Mouse (Mus musculus) ES-E14 (cell line): ENCODE results near the gene Arglu1. TPM values are rescaled to one million over a fixed set of nuclear protein-coding genes. Genes with fewer than 3 reads are reported as not detected.
A peak's percentile ranks its signal among the peaks of the same experiment; 100 is the strongest.

Source experiments
- DNase-seq: peaks from one replicate; pipeline ENCODE4 v3.0.0-alpha.2; 2013; ENCODE audit warnings: low read depth, low spot score
- H3K27ac ChIP-seq: 2 replicates; pipeline ENCODE4 v1.5.1; 2012; ENCODE audit warnings: low read depth, mild to moderate bottlenecking, low read length, moderate library complexity, mixed read lengths; ENCODE audit not compliant: poor library complexity, insufficient read depth, severe bottlenecking
- H3K36me3 ChIP-seq: 2 replicates; pipeline ENCODE4 v1.6.1; 2012; ENCODE audit warnings: mild to moderate bottlenecking, low read length, moderate library complexity, mixed read lengths; ENCODE audit not compliant: control insufficient read depth, poor library complexity, insufficient read depth, severe bottlenecking
- H3K4me1 ChIP-seq, 2 experiments: fragments of 150-350 bp in 1 of 2; sonication (generic) in 1 of 2; 2 replicates each; pipeline ENCODE4 v1.6.1; 2012; ENCODE audit warnings: low read length in 2 of 2, mild to moderate bottlenecking in 1 of 2, mixed read lengths in 1 of 2; ENCODE audit not compliant: control insufficient read depth in 2 of 2, insufficient read depth in 2 of 2, poor library complexity in 1 of 2
- H3K4me3 ChIP-seq, 2 experiments: fragments of 150-350 bp in 1 of 2; sonication (generic) in 1 of 2; 2 replicates each; pipeline ENCODE4 v1.5.1; 2012; ENCODE audit warnings: low read length in 2 of 2, low read depth in 1 of 2, mild to moderate bottlenecking in 1 of 2, mixed read lengths in 1 of 2; ENCODE audit not compliant: insufficient read depth in 1 of 2, poor library complexity in 1 of 2, severe bottlenecking in 1 of 2
- H3K9ac ChIP-seq: 2 replicates; pipeline ENCODE4 v1.6.1; 2012; ENCODE audit warnings: low read depth, mild to moderate bottlenecking, low read length, mixed read lengths; ENCODE audit not compliant: poor library complexity, insufficient read depth, severe bottlenecking
- H3K9me3 ChIP-seq: fragments of 150-350 bp; sonication (generic); 2 replicates; pipeline ENCODE4 v1.6.1; 2012; ENCODE audit warnings: low read depth, mild to moderate bottlenecking, low read length; ENCODE audit not compliant: control insufficient read depth, insufficient read depth
- CHD2 ChIP-seq: IDR thresholded peaks from 2 replicates; pipeline ENCODE4 v1.6.1; 2014; ENCODE audit warnings: mild to moderate bottlenecking, low read depth, low read length, inconsistent platforms
- HCFC1 ChIP-seq: IDR thresholded peaks from 2 replicates; pipeline ENCODE4 v1.6.1; 2012; ENCODE audit warnings: low read length, inconsistent platforms, borderline replicate concordance; ENCODE audit not compliant: insufficient read depth
- MAFK ChIP-seq: IDR thresholded peaks from 2 replicates; pipeline ENCODE4 v1.6.1; 2014; ENCODE audit warnings: mild to moderate bottlenecking, low read depth, low read length, inconsistent platforms; ENCODE audit not compliant: insufficient read depth
- ZC3H11A ChIP-seq: IDR thresholded peaks from 2 replicates; pipeline ENCODE4 v1.6.1; 2012; ENCODE audit warnings: low read depth, mild to moderate bottlenecking, inconsistent platforms, low read length, borderline replicate concordance
- ZNF384 ChIP-seq: IDR thresholded peaks from 2 replicates; pipeline ENCODE4 v1.6.1; 2012; ENCODE audit warnings: low read depth, low read length, inconsistent platforms
- in situ Hi-C, 2 experiments: fragments of 600-800 bp; cut with MboI; formaldehyde crosslinking; loops; one replicate each; pipeline ENCODE4 v1.15.1; 2025; ENCODE audit warnings: low sequenced_read_pairs in 2 of 2, inconsistent platforms in 1 of 2; ENCODE audit not compliant: unreplicated experiment in 2 of 2
- total RNA-seq: library from RNA; depleted of rRNA; stranded (reverse); fragments of 300-350 nt; gene quantifications from 2 replicates; pipeline ENCODE4 v1.2.3, GENCODE M21; 2012

Gene Arglu1
- total RNA-seq, 1 experiment: 75.9 TPM

DNA sequence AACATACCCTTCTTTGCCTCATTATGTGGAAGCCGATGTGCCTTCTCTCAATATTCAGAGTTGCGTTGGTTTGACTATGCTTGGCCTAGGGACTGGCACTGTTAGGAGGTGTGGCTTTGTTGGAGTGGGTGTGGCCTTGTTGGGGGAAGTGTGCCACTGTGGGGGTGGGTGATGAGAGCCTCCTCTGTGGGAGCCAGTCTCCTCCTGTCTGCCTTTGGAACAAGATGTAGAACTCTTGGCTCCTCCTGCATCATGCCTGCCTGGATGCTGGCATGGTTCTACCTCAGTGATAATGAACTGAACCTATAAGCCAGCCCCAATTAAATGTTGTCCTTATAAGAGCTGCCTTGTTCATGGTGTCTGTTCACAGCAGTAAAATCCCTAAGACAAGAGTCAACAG is 38.3 kb upstream of the Arglu1 start:
- TF ChIP-seq ZC3H11A (no peak), ZNF384 (no peak), CHD2 (no peak), HCFC1 (no peak), MAFK (no peak)
- no peak for DNase-seq
- no peak overlapping the region for H3K27ac ChIP-seq
- H3K4me1 ChIP-seq: no peaks in the 10 kb centered on the region
- no peak overlapping the region for H3K4me3 ChIP-seq
- H3K36me3 ChIP-seq: no peaks in the 10 kb centered on the region
- H3K9ac ChIP-seq: no peak overlapping the region
- in situ Hi-C loops: no loop called here
- H3K9me3 ChIP-seq: no peaks in the 10 kb centered on the region

DNA sequence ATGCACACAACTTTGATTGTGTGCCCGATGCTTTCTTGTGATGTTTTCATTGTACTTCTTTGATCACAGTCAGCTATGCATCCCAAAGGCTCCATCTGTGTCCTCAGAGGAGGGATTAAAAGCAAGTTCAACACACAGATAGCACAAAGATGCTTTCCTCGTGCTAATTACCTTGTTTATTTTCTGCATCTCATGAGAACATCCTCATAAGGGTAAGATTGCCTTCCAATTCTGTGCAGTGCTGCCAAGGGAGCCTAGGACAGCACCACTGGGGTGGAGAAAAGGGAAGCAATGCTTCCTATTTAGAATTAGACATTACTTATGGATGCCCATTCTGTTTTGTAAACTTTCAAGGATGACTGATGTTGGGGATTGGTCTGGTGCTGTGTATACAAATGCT is 36.2 kb upstream of the Arglu1 start:
- H3K9me3 ChIP-seq: no peaks in the 10 kb centered on the region
- no peaks in the 10 kb centered on the region for H3K4me1 ChIP-seq
- DNase-seq: no peak
- TF ChIP-seq CHD2: no peak
- TF ChIP-seq ZNF384: no peak
- no peak for TF ChIP-seq ZC3H11A
- no peak for TF ChIP-seq MAFK
- TF ChIP-seq HCFC1: no peak
- H3K36me3 ChIP-seq: no peaks in the 10 kb centered on the region
- H3K27ac ChIP-seq: no peak overlapping the region
- in situ Hi-C loops: no loop called here
- H3K4me3 ChIP-seq: no peak overlapping the region
- no peak overlapping the region for H3K9ac ChIP-seq

DNA sequence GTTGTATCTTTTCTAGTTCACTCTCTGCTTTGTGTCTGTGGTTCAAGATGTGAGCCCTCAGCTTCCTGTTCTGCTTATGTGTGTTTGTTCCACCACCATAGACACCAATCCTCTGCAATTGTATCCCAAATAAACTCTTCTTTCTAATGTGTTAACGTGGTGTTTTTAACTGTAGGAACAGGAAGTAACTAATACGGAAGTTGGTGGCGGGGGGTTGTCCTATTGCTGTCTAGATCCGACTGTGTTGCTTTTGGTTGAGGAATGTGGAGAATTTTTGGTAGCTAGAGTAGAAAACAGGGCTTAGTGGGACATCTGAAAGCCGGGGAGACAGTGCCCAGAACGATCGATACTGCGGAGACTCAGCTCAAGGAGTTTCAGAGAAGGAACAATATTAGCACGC is 14.5 kb upstream of the Arglu1 start:
- no peak for DNase-seq
- Histone ChIP-seq H3K4me3 (no peak overlapping the region), H3K4me1 (peaks cover 0 to 5% of the 10 kb centered on the region in 2 experiments; a peak in 1 of 4 replicates), H3K9me3 (no peaks in the 10 kb centered on the region), H3K36me3 (no peaks in the 10 kb centered on the region), H3K9ac (no peak overlapping the region), H3K27ac (no peak overlapping the region)
- TF ChIP-seq MAFK: no peak
- TF ChIP-seq ZC3H11A: no peak
- no peak for TF ChIP-seq HCFC1
- no peak for TF ChIP-seq CHD2
- TF ChIP-seq ZNF384: no peak
- in situ Hi-C loops: no loop called here

DNA sequence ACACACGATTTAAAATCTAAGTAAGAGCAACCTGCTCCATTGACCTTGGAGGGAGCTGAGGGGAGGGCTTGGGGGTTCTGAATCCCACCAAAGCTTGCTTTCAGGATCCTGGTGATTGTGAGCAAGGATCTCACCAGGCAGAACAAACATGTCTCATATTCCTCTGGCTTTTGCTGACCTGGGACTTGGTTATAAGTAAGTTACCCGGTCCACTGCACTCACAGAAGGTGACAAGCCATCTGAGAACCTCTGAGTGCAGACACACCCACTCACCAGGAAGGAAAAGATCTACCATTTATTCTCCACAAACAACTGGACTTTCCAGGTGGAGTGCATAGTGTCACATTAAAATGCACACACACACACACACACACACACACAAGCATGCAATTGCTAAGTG is 13.3 kb upstream of the Arglu1 start:
- H3K36me3 ChIP-seq: no peaks in the 10 kb centered on the region
- no peak overlapping the region for H3K27ac ChIP-seq
- H3K4me3 ChIP-seq: no peak overlapping the region
- peaks cover 0 to 5% of the 10 kb centered on the region in 2 experiments; a peak in 1 of 4 replicates for H3K4me1 ChIP-seq
- no peak for DNase-seq
- H3K9ac ChIP-seq: no peak overlapping the region
- in situ Hi-C loops: no loop called here
- TF ChIP-seq MAFK: no peak
- TF ChIP-seq ZNF384: no peak
- no peak for TF ChIP-seq ZC3H11A
- no peaks in the 10 kb centered on the region for H3K9me3 ChIP-seq

DNA sequence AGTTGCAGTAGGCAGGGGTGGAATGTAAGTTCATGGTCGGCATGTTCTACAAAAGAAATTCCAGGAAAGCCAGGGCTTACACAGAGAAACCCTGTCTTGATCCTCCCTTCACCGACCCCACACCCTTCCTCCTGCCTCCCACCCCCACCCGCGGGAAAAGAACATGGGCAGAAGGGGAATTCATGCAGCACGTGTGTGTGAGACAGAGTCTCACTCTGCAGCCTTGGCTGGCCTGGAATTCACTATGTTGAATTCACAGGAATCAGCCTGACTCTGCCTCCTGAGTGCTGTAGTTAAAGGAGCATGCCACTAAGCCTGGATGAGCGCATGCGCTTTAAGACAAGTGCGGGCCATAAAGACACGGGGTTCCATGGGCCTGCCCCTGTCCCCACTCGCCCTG is 10.5 kb upstream of the Arglu1 start:
- DNase-seq: no peak
- Histone ChIP-seq H3K4me1 (peaks cover 0 to 5% of the 10 kb centered on the region in 2 experiments; a peak in 1 of 4 replicates), H3K9me3 (no peaks in the 10 kb centered on the region), H3K27ac (peak overlapping the region; percentile 50; the same call in 1 of the 2 replicates), H3K9ac (peak overlapping the region; percentile 50; the same call in 1 of the 2 replicates), H3K4me3 (no peak overlapping the region), H3K36me3 (no peaks in the 10 kb centered on the region)
- in situ Hi-C loops: no loop called here
- no peak for TF ChIP-seq ZNF384
- no peak for TF ChIP-seq ZC3H11A
- no peak for TF ChIP-seq CHD2
